Mouse (Mus musculus) B cell, adult (primary cell): ENCODE measurements around the gene Snx17. TPM values are rescaled to one million over a fixed set of nuclear protein-coding genes. Genes with fewer than 3 reads are reported as not detected.

Experiments
- total RNA-seq: library from RNA; stranded (reverse); gene quantifications from 4 replicates; pipeline ENCODE4 v1.2.4, GENCODE M21; 2023; ENCODE audit not compliant: inconsistent age

Gene Snx17
- 74.9 to 85.8 TPM (median 84.0 TPM) in 4 replicates for total RNA-seq

DNA sequence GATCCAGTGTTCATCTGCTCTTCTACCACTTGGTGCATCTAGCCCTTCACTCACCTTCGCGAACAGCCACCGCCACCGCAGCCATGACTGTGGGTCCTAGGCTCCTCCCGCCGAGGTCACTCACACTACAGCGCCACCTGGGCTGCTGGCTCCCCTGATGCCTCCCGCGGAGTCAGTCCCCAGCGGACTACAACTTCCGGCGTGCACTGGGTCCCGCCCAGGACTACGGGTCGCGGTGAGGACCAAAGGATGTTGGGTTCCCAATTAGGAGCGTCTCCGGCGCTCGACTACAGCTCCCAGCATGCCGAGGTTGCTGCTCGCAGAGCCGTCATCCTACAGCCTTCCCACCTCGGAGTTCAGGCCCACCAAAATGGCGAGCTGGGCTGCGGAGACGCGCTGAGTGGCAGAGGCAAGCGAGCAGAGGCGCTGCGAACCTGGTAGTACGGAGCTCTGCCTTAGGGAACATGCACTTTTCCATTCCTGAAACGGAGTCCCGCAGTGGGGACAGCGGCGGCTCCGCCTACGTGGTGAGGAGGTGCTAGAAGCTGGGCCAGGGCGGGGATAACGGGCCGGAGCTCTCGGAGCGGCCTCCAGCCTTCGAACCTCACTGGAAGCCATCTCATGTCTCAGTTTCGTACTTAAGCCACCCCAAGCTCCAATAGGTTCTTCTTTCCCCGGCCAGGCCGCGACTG, at the start of gene Snx17, which contains the start of gene Eif2b4:
TSS of gene Snx17 (plus strand) at position 289 of the 692 bp plus-strand sequence.
TSS of gene Eif2b4 (minus strand) at position 492 of the 692 bp plus-strand sequence.

DNA sequence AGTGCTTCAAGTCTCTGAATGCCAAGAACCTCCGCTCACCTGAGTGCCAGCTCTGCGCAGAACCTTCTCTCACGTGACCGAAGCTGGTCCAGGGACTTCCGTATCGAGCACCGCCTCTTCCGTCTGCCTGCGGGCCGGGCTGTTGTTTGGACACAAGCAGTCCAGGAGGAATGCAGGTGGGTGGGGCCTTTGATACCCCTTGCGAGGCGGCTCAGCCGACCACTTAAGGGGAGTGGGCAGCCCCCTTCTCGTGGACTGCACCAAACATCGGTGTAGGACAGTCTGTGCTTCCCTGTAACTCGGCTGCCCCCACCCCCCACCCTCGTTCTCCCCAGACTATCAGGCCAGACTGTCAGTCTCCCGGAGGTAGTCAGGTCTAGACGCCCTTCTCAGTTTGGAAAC, 38.9 kb upstream of the Snx17 start, which contains the start of gene Mpv17:
TSS of gene Mpv17 (minus strand) at position 100 of the 402 bp plus-strand sequence.

DNA sequence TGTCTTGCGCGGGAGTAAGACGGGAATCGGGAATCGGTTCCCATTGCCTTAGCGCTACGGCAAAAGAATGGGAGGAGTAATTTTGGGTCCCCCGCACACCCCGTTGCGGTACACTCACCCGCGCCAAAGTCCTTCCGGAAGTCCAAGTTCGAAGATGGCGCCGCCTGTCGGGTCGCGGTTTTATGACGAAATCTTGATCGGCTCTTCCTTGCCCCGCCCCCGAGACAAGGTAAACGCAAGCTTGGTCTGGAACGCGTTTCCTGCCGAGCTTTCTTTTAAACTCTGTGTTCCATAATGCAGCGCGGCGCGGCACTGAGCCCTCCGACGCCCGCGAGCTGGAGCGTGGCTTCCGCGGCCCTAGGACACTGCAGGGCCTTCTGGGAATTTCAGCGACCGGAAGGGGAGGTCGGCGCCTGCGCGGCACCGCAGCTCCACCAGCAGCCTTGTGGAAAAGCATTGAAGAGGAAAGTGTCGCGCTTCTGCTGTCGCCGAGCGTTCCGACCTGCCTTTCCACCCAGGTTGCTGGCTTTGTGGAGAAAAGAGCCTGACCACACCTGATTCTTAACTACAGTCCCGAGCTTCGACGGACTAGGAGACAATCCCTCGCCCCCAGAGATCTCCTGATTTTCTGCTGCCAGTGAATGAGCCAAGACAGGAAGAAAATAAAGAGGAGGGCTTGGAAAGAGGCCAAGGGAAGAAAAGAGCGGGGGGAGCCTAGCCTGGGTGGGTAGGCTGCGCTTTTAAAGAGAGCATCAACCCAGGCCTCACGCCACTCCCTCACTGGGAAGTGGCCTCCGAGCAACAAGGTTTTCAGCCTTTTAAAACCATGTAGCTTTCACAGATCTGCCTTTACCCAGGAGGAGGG, 13.0 kb upstream of the Snx17 start, which contains the start of the genes Gm29609 and Gtf3c2:
TSS of gene Gm29609 (minus strand) at position 146 of the 865 bp plus-strand sequence.
TSS of gene Gtf3c2 (minus strand) at position 379 of the 865 bp plus-strand sequence.

DNA sequence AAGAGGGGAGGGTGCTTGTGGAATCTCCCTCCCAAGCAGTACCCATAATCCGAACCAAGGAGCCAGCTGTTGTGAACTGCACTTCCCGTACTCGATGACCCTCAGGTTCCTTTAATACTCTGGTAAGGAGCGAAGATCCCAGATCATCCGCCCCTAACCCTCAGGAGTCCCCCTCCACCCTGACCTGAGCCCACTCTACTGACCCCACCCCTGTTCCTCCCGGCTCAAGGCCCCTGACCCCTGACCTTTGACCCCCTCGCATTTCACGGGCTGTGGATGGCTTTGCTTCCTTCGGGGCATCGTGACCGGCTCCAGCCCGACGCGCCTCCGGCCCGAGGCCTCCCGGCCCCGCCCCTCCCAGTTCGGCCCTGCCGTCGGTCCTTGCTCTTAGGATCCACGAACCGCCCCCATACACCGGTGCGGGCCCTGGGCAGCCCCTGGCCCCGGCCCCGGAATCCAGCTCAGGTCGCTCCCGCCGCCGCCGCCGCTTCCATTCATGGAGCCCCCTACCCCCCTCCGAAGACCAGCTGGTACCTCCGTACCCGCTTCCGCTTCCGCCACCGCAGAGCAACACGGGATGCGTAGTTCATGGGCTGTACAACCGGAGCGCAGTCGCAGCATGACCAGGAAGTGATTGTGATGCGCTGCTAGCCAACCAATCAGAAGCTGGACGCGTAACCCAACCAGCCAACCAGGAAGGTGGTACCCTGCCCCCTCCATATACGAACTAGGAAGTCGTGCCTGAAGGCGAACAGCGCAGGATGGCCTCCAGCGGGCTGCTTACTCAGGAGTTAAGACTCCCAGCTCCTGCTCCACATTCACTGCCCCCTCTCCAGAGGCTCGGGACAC, 8.9 kb downstream of the Snx17 start, which contains the start of gene Zfp513:
TSS of gene Zfp513 (minus strand) at position 562 of the 849 bp plus-strand sequence.

DNA sequence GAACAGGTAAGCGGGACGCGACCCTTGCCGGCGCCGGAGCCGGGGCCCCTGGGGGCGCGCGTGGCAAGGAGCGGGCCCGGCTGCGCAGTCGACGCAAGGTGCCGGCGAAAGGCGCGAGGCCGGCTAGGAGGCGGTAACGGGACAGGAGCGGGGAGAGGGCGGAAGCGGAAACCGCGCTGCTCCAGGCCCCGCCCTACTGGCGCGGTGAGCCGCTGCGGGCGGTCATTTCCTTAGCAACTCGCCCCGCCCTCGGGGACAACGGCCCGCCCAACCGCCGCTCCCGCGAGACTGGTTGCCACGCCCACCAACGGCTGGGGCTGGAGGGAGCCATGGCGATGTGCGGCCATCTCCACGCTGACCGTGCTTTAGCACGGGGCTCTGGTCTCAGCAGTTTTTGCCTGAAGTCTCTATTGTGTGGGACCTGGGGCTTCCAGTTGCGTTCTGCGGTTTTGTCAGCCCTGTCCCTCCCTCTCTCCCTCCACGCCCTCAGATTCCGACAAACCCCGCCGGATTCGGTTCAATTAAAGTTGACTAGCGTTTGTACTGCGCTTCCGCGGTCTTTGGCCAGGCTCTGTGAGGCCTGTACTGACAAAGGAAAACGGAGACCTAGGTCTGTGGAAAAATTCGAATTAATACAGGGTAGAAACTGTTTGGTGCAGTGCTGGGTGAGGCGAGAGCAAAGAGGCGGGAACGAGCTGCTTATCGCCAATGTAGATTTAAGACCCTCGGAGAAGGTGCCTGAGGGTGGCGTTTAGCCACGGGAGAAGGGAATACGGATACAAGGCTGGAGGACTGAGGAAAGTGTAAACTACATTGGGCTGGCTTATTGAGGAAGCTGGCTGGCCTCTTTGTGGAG, 27.6 kb downstream of the Snx17 start, which contains the start of gene Ppm1g:
TSS of gene Ppm1g (minus strand) at position 240 of the 856 bp plus-strand sequence.

DNA sequence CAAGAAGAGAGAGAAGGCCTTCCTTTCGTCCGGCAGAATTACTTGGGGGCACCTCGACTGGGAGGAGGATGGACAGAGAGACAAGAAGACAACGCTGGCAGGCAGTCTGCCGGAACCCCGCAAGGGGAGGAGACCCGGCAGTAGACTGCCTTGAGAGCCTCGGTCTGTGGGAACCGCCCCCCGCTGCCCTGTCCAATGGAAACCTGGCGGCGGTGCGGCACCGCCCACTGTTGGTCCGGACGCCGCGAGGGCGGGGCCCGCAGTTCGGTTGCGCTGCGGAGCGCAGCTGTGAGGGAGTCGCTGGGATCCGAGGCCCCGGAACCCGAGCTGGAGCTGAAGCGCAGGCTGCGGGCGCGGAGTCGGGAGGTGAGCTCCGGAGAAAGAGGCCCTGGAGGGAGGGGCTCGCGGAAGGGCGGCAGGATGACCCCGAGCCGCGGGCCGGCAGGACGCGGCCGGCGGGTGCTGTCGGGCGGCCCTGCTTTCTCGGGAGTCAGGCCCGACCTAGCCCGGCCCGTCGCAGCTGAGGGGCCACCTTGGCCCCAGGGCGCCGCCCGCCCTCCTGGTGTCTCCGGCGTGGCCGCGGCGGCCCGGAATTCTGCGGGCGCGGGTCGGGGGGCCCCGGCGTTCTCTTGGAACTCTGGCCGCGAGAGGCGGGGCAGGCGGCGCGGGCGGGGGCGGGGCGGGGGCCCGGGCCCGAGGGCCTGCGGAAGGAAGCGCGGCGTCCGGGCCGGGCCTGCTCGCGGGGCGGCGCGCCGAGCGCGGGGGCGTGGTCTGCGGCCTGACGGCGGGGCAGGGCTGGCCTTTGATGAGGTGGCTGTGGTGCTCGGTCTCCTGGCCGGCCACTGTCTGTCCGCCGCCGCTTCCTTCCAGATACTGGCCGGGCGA, 47.9 kb downstream of the Snx17 start, which contains the start of the genes Nrbp1 and Gm9970:
TSS of gene Nrbp1 (plus strand) at position 228 of the 885 bp plus-strand sequence.
TSS of gene Gm9970 (minus strand) at position 596 of the 885 bp plus-strand sequence.

Other genes starting within 250 kb of the Snx17 start
- gene Cgref1, start 247.6 kb upstream of the Snx17 start, total RNA-seq: not detected in 4 replicates
- 173 to 178 TPM (median 174 TPM) in 4 replicates for gene Preb, start 232.9 kb upstream of the Snx17 start, total RNA-seq
- 0.16 TPM in 1 of 4 replicates, not detected in the others for gene Tcf23, start 224.6 kb upstream of the Snx17 start, total RNA-seq
- 34.7 to 50.5 TPM (median 41.7 TPM) in 4 replicates for gene Atraid, start 144.9 kb upstream of the Snx17 start, total RNA-seq
- 9.7 to 14.3 TPM (median 10.6 TPM) in 4 replicates for gene Slc5a6, start 144.3 kb upstream of the Snx17 start, total RNA-seq
- gene Cad, start 138.4 kb upstream of the Snx17 start, total RNA-seq: 57.4 to 64.3 TPM (median 61.9 TPM) in 4 replicates
- not detected in 4 replicates for gene Dnajc5g, start 86.9 kb upstream of the Snx17 start, total RNA-seq
- 0.22 to 1.9 TPM (median 0.54 TPM) in 3 of 4 replicates, not detected in the other for gene Slc30a3, start 85.0 kb upstream of the Snx17 start, total RNA-seq
- gene Trim54, start 76.5 kb upstream of the Snx17 start, total RNA-seq: not detected in 4 replicates
- gene Ucn, start 54.4 kb upstream of the Snx17 start, total RNA-seq: not detected in 4 replicates
- gene Mpv17, start 39.0 kb upstream of the Snx17 start, total RNA-seq: 16.5 to 23.3 TPM (median 19.8 TPM) in 4 replicates
- 3.2 to 5.6 TPM (median 4.2 TPM) in 4 replicates for gene Gm29609, start 13.3 kb upstream of the Snx17 start, total RNA-seq
- 171 to 195 TPM (median 190 TPM) in 4 replicates for gene Gtf3c2, start 13.1 kb upstream of the Snx17 start, total RNA-seq
- 33.8 to 58.0 TPM (median 38.8 TPM) in 4 replicates for gene Eif2b4, start 203 bp downstream of the Snx17 start, total RNA-seq
- gene Zfp513, start 9.1 kb downstream of the Snx17 start, total RNA-seq: 62.3 to 67.0 TPM (median 65.8 TPM) in 4 replicates
- 154 to 202 TPM (median 169 TPM) in 4 replicates for gene Ppm1g, start 27.5 kb downstream of the Snx17 start, total RNA-seq
- 314 to 335 TPM (median 321 TPM) in 4 replicates for gene Nrbp1, start 47.6 kb downstream of the Snx17 start, total RNA-seq
- gene Gm9970, start 48.0 kb downstream of the Snx17 start, total RNA-seq: 2.1 TPM in 1 of 4 replicates, not detected in the others
- gene Krtcap3, start 58.5 kb downstream of the Snx17 start, total RNA-seq: 24.1 to 29.7 TPM (median 27.2 TPM) in 4 replicates
- gene Ift172, start 97.9 kb downstream of the Snx17 start, total RNA-seq: 41.2 to 51.7 TPM (median 48.7 TPM) in 4 replicates
- 1.00 to 4.6 TPM (median 2.9 TPM) in 4 replicates for gene Fndc4, start 102.9 kb downstream of the Snx17 start, total RNA-seq
- gene Gckr, start 104.2 kb downstream of the Snx17 start, total RNA-seq: 0.35 TPM in 1 of 4 replicates, not detected in the others